Mouse (Mus musculus) natural killer cell, adult 2 months (primary cell): ENCODE results near the gene Plxnb1.
"Not testable (repeated sequence)": the region's sequence is repeated elsewhere in the genome, so short reads cannot be mapped to it uniquely, and the experiment has no call there.

Source experiments
- DNase-seq, 2 experiments: peaks; one replicate each; pipeline ENCODE4 v3.0.0; 2022; ENCODE audit warnings: low spot score in 2 of 2

Gene Plxnb1

DNA sequence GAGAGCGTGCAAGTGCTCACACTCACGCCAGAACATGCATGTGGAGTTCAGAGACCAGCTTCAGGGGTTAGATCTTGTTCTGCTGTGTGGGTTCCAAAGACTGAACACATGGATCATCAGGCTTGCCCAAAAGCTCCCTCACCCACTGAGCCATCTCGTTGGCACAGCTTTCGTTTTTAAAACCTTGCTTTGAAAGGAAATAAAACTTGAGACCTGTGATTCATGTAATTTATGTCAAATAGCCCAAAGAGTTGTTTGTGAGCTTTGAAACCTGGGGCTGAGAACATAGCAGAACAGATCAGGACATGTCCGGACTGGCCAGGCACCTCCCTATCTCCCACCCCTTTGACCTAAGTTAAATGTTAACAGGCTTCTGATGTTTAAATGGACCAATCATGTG, 34.9 kb downstream of the Plxnb1 start:
- no peak for DNase-seq

DNA sequence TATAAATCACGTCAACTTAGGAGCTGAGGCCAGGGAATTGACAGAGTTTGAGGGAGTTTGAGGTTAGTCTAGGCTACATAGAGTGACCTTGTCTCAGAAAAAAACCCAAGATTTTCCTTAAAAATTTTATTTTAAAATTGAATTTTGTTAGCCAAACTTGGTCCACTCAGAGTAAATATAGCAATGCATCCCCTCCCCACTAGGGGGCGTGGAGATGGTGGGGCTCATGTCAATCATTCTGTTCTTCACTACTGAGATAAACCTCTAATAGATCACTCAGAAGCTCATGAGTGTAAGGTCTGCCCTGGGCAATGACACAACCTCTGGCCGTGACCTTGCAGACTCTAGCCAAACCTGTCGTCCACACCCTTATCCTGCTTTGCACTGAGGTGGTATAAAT, 45.2 kb downstream of the Plxnb1 start:
- not testable (repeated sequence) for DNase-seq

DNA sequence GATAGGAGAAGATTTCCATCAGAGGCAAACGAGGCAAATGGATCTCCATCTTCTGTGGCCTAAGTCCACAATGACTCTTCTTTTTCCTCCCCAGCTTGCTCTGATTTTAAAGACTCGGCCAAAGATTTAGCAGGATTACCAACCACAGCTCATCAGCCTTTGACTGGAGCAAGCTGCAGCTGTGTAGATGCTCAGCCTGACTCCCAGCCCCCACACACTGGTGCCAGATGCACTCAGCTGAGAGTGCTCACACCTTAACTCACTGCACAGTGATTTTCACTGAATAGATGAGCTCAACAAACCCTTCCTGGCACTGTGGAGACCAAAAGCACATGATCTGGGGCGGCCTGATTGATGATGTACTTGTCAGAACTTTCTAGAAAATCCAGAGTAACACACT, 66.8 kb downstream of the Plxnb1 start, which contains the start of gene Fbxw21:
Gene Fbxw21 (minus strand): TSS at position 101 of the 400 bp plus-strand sequence.
- DNase-seq, result no peak

DNA sequence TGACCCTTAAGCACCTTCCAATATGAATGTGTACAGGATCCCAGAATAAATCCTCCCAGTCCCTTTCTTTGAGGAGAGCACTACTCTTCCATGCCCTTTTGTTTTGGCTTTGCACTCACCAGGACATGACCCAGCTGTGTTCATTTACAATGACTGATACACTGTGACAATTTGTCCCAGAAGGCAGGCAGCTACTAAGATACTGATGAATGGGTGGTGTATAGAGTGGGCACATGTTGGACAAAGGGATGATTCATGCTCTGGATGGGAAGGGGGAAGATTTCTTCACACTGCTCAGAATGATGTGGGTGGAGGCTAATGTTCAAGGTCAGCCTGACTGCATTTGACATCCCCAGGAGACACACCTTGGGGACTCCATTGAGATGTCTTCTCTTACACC, 72.1 kb downstream of the Plxnb1 start:
- no peak for DNase-seq
